Mouse (Mus musculus) midbrain, embryonic 14.5 days (tissue): ENCODE data around the gene Tyr. TPM values are rescaled to one million over a fixed set of nuclear protein-coding genes. Genes with fewer than 3 reads are reported as not detected.
A peak's percentile ranks its signal among the peaks of the same experiment; 100 is the strongest.
"Not testable (repeated sequence)": the region's sequence is repeated elsewhere in the genome, so short reads cannot be mapped to it uniquely, and the experiment has no call there.

Source experiments
- ATAC-seq: fragments of 200-750 bp; cut with Nextera tagmentation; 2 replicates; pipeline ENCODE4 v1.8.0; 2017; ENCODE audit warnings: moderate number of reproducible peaks, moderate library complexity; ENCODE audit not compliant: low FRiP score, low TSS enrichment
- DNase-seq: peaks from one replicate; pipeline ENCODE4 v3.0.0-alpha.2; 2015
- H3K27ac ChIP-seq: fragments of 300-500 bp; sonication (generic); replicated peaks from 2 replicates; pipeline ENCODE4 v1.5.1; 2014; ENCODE audit warnings: mild to moderate bottlenecking, low read depth, low read length, moderate library complexity
- H3K27me3 ChIP-seq: fragments of 300-500 bp; sonication (generic); 2 replicates; pipeline ENCODE4 v1.6.1; 2014; ENCODE audit warnings: low read length, control low read depth, mixed read lengths; ENCODE audit not compliant: control insufficient read depth, insufficient read depth
- H3K36me3 ChIP-seq: fragments of 300-500 bp; sonication (generic); 2 replicates; pipeline ENCODE4 v1.6.1; 2014; ENCODE audit warnings: low read length, control low read depth; ENCODE audit not compliant: control insufficient read depth, insufficient read depth
- H3K4me1 ChIP-seq: fragments of 300-500 bp; sonication (generic); 2 replicates; pipeline ENCODE4 v1.6.1; 2014; ENCODE audit warnings: mild to moderate bottlenecking, antibody characterized with exemption, low read length, control low read depth; ENCODE audit not compliant: control insufficient read depth, insufficient read depth
- H3K4me2 ChIP-seq: fragments of 300-500 bp; sonication (generic); 2 replicates; pipeline ENCODE4 v1.6.1; 2014; ENCODE audit warnings: mild to moderate bottlenecking, low read length, moderate library complexity
- H3K4me3 ChIP-seq: fragments of 300-500 bp; sonication (generic); replicated peaks from 2 replicates; pipeline ENCODE4 v1.5.1; 2014; ENCODE audit warnings: low read depth, low read length
- H3K9ac ChIP-seq: fragments of 300-500 bp; sonication (generic); replicated peaks from 2 replicates; pipeline ENCODE4 v1.6.1; 2014; ENCODE audit warnings: mild to moderate bottlenecking, low read length, moderate library complexity
- H3K9me3 ChIP-seq: fragments of 300-500 bp; sonication (generic); 2 replicates; pipeline ENCODE4 v1.6.1; 2016; ENCODE audit warnings: low read length, control low read depth, mixed read lengths; ENCODE audit not compliant: control insufficient read depth
- WGBS: fragments of 180-500 bp; shearing (Covaris S2); extraction: QIAGEN DNeasy Blood & Tissue Kit; methylation state at CpG from one replicate; pipeline ENCODE4 v1.1.7; 2014; 5-methylcytosine and 5-hydroxymethylcytosine counted together
- polyA plus RNA-seq: library from polyadenylated mRNA; unstranded; fragments of >200 nt; fragmentation: Nextera tagmentation; extraction: Ambion mirVana; gene quantifications from 2 replicates; pipeline ENCODE4 v1.2.1, GENCODE M21; 2014

Tyr gene
- 0.16 TPM in 1 of 2 replicates, not detected in the other for polyA plus RNA-seq

DNA sequence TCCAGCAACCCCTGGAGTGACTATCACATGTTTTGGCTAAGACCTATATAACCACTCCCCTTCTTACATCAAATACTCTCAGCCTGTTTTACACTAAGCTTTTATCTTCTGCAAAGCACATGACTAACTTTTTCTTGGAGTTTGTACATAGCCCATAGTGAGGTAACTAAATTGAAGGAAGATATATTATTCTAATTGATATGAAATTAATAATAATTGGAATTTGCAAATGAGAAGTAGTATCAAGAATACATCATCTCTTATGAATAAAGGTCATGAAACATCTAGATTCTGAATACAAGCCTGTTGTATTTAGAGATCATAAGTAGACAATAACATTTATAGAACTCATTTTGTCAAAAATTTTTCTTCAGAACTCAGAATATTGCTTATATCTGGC lies at the start of gene Tyr:
Tyr (minus strand) TSS at position 101 of the 400 bp plus-strand sequence.
- DNase-seq (no peak), ATAC-seq (no peak)
- H3K27ac ChIP-seq, result no peak within 1 kb of the TSS
- H3K36me3 ChIP-seq, result no peaks in the 10 kb centered on the region
- no peak within 1 kb of the TSS for H3K4me2 ChIP-seq
- H3K4me1 ChIP-seq, result no peaks in the 10 kb centered on the region
- no peak within 1 kb of the TSS for H3K4me3 ChIP-seq
- no peaks in the 10 kb centered on the region for H3K9me3 ChIP-seq
- no peaks in the 10 kb centered on the region for H3K27me3 ChIP-seq
- no peak within 1 kb of the TSS for H3K9ac ChIP-seq

DNA sequence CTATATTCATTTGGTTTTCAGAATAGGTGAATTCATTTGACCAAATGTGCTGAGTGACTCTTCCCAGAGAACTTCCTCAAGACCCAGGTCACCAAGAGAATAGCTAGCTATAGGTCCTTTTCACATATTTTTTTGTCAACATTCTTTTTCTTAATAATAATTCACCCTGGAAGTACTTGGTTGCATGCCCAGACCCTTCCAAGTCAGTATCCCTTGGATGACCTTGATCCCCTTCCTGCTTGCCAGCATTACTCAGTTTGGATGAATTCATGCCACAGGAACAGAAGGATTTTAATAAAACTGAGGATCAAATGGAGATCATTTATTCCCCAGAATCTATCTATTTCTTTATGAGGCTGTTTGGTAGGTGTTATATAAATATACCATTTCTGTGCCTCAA lies 45.7 kb upstream of the Tyr start:
- Histone ChIP-seq H3K27me3 (no peaks in the 10 kb centered on the region), H3K9me3 (no peaks in the 10 kb centered on the region), H3K4me1 (no peaks in the 10 kb centered on the region), H3K9ac (no peak overlapping the region), H3K36me3 (no peaks in the 10 kb centered on the region), H3K4me3 (no peak overlapping the region), H3K4me2 (no peak overlapping the region), H3K27ac (no peak overlapping the region)
- no peak for ATAC-seq
- no peak for DNase-seq

DNA sequence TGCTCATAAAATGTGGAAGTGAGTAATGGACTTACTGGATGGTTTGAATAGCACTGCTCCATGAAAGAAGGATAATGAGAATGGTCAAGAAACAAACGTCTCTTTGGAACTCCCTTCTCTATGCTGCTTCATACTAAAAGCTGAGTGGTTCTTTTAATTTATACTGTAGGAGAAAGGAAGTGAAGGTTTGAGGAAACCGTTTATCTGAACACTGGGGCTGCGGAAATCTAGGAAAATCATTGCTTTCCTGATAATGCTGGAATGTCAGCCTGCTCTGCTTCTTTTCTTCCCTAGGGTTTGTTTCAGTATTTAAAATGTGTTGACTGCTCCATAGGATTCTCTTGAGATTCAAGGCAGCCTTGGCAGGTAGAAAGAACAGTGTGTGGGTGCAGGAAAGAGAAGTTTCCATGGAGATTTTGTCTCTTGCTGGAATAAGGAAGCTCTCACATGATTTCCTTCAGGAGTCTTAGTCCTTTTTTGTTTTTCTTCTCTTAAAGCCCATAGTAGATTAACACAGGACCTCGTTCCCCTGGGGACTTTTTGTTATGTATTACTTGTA lies 891 bp upstream of the Tyr start:
- Histone ChIP-seq H3K4me3 (no peak overlapping the region), H3K27me3 (no peaks in the 10 kb centered on the region), H3K4me1 (no peaks in the 10 kb centered on the region), H3K9ac (no peak overlapping the region), H3K4me2 (no peak overlapping the region), H3K9me3 (no peaks in the 10 kb centered on the region), H3K36me3 (no peaks in the 10 kb centered on the region), H3K27ac (no peak overlapping the region)
- no peak for DNase-seq
- no peak for ATAC-seq
- 13% methylated on average over 4 of the region's 4 CpGs for WGBS

DNA sequence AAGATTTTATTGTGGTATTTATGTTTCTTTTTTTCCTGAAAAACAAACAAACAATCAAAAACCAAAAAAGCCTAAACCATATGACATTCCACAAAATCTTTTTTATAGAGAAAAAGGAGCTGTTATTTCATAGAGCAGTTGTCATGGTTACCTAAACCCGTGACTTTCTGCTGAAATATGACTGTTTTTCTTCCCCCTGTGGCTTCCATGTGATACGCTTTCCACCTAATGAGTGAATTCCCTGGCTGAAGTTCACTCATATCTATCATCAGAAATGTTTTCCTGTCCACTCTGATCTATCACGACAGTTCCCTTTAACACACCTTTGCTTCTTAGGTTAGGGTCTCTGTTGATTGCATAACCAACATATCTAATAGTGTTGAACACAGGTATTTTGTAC lies 5.3 kb downstream of the Tyr start:
- H3K4me3 ChIP-seq, result no peak overlapping the region
- 71% methylated on average over 3 of the region's 3 CpGs for whole genome bisulfite sequencing
- no peaks in the 10 kb centered on the region for H3K27me3 ChIP-seq
- H3K4me1 ChIP-seq, result no peaks in the 10 kb centered on the region
- H3K4me2 ChIP-seq, result no peak overlapping the region
- peak; percentile 38 for DNase-seq
- ATAC-seq, result no peak
- no peaks in the 10 kb centered on the region for H3K9me3 ChIP-seq
- H3K27ac ChIP-seq, result no peak overlapping the region
- no peaks in the 10 kb centered on the region for H3K36me3 ChIP-seq
- H3K9ac ChIP-seq, result no peak overlapping the region

DNA sequence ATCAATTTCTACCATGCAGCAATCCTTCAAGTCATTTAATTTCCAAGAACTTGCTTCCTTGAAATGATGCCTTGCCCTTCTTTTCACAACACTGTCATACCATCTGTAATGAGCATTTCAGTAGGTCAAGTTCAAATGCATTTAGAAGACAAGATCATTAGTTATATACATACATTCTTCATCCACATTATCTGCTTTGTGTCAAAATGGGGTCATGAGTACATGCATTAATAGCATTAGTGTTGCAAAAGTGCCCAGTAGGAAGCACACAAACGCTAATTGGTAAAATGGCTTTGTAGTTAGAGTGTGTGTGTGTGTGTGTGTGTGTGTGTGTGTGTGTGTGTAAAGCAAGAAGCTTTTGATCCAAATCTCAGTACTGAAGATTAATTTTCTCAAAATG lies 80.0 kb downstream of the Tyr start:
- H3K36me3 ChIP-seq, result no peaks in the 10 kb centered on the region
- DNase-seq (no peak), ATAC-seq (no peak)
- no peaks in the 10 kb centered on the region for H3K9me3 ChIP-seq
- H3K4me2 ChIP-seq, result no peak overlapping the region
- H3K4me1 ChIP-seq, result no peaks in the 10 kb centered on the region
- no peak overlapping the region for H3K9ac ChIP-seq
- no peaks in the 10 kb centered on the region for H3K27me3 ChIP-seq
- no peak overlapping the region for H3K4me3 ChIP-seq
- WGBS, result 72% methylated on average over 1 of the region's 1 CpGs
- H3K27ac ChIP-seq, result no peak overlapping the region

DNA sequence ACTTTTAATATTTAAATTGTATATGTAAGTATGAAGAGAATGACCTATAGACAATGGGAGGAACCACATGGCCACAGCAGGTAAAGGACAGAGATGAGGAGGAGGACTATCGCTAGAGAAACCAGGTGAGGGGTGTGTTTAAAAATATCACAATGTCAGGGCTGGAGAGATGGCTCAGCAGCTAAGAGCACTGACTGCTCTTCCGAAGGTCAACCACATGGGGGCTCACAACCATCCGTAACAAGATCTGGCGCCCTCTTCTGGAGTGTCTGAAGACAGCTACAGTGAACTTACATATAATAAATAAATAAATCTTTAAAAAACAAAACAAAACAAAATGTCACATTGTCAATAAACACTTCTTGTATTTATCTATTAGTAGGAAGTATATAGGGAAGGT lies 81.9 kb downstream of the Tyr start:
- H3K27me3 ChIP-seq, H3K36me3 ChIP-seq, DNase-seq, H3K4me3 ChIP-seq, H3K9me3 ChIP-seq, H3K9ac ChIP-seq, H3K4me2 ChIP-seq, H3K27ac ChIP-seq, ATAC-seq, H3K4me1 ChIP-seq: not testable (repeated sequence)
- 16% methylated on average over 4 of the region's 4 CpGs for WGBS

DNA sequence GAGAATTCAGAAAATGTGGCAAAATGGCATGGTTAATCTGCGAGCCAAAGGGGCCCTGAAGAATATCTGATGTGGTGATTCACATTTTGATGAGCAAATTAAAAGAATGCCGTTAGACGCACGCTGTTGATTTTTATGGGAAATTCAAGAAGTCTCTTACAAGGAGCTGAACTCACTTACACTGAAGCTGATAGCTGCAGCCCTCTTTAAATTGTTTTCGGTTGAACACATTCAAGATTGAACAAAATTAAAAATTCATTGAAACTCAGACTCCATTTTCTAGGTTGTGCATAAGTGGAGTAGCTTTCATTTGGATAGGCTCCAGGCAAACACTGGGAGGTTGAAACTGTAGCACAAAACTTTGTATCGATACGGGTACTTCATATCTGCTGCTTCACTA lies 96.3 kb downstream of the Tyr start:
- H3K9ac ChIP-seq, result no peak overlapping the region
- H3K27me3 ChIP-seq, result no peaks in the 10 kb centered on the region
- no peak overlapping the region for H3K4me3 ChIP-seq
- no peak overlapping the region for H3K4me2 ChIP-seq
- no peak for ATAC-seq
- H3K9me3 ChIP-seq, result no peaks in the 10 kb centered on the region
- 92% methylated on average over 7 of the region's 7 CpGs for WGBS
- DNase-seq, result no peak
- no peak overlapping the region for H3K27ac ChIP-seq
- no peaks in the 10 kb centered on the region for H3K4me1 ChIP-seq
- H3K36me3 ChIP-seq, result no peaks in the 10 kb centered on the region

DNA sequence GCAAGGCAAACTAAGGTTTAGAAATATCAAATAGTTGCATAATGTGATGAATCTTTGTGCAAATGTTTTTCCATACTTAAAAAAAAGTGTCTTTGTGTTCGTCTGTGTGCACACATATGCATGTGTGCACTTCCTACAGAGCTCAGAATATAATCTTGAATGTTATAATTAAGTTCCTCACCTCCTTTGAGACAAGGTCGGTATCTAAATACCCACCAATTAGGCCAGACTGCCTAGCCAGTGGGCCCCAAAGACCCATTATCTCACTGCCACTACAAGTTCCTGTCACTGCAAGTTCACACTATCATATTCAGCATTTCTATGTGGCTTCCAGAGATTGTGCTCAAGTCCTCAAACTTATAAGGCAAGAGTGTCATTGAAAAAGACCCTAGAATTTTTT lies 118.4 kb downstream of the Tyr start:
- ATAC-seq (no peak), DNase-seq (no peak)
- 70% methylated on average over 2 of the region's 2 CpGs for WGBS
- Histone ChIP-seq H3K27ac (no peak overlapping the region), H3K4me1 (no peaks in the 10 kb centered on the region), H3K4me3 (no peak overlapping the region), H3K27me3 (no peaks in the 10 kb centered on the region), H3K9me3 (no peaks in the 10 kb centered on the region), H3K4me2 (no peak overlapping the region), H3K9ac (no peak overlapping the region), H3K36me3 (no peaks in the 10 kb centered on the region)
